Mouse (Mus musculus) CH12.LX (cell line): ENCODE data around the gene Fcnb.

Experiments used
- CTCF ChIP-seq, 2 experiments: IDR thresholded peaks in 1 of 2; conservative IDR thresholded peaks in 1 of 2; 2 replicates each; pipeline ENCODE4 v1.5.1; 2011 to 2012; ENCODE audit warnings: low read depth in 2 of 2, low read length in 2 of 2, improper control_type of control experiment in 1 of 2, inconsistent platforms in 1 of 2, mild to moderate bottlenecking in 1 of 2, moderate library complexity in 1 of 2
- E2F4 ChIP-seq: IDR thresholded peaks from 2 replicates; pipeline ENCODE4 v1.6.1; 2011; ENCODE audit warnings: low read depth, low read length, improper control_type of control experiment; ENCODE audit not compliant: insufficient replicate concordance
- EP300 ChIP-seq: IDR thresholded peaks from 2 replicates; pipeline ENCODE4 v1.6.1; 2011; ENCODE audit warnings: low read length, improper control_type of control experiment
- MAX ChIP-seq: IDR thresholded peaks from 2 replicates; pipeline ENCODE4 v1.6.1; 2011; ENCODE audit warnings: low read length, improper control_type of control experiment
- POLR2A ChIP-seq: IDR thresholded peaks from 2 replicates; pipeline ENCODE4 v1.6.1; 2011; ENCODE audit warnings: low read depth, mild to moderate bottlenecking, improper control_type of control experiment, low read length
- USF2 ChIP-seq: conservative IDR thresholded peaks from 2 replicates; pipeline ENCODE4 v1.6.1; 2011; ENCODE audit warnings: low read depth, low read length, improper control_type of control experiment
- ZMIZ1 ChIP-seq: IDR thresholded peaks from 2 replicates; pipeline ENCODE4 v1.6.1; 2012; ENCODE audit warnings: low read depth, mild to moderate bottlenecking, inconsistent platforms, low read length, improper control_type of control experiment

DNA sequence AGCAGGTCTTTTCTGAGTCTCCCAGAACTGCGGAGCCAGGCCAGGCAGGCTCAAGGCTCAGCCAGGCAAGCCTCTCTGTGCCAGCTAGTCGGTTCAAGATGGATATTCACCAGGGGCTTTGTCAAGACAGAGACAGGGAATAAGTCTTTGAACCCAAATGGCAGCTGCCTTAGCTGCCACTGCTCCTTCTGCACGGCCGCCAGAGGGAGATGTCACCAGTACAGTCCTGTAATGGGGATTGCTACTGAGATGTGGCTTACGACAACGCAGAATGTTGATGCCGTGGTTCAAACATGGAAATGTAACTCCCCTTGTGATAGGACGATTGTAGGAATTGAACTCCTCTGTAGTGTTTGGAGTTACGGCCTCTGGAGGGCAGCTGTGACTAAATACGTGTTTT, 1.4 kb upstream of the Fcnb start:
- TF ChIP-seq MAX (no peak), EP300 (no peak), USF2 (no peak), E2F4 (no peak), CTCF (conservative IDR thresholded peaks at IDR 0.05 in 1 of 2, IDR thresholded peaks at IDR 0.05 in 1 of 2; ENCODE audit: low read depth in 2 of 2, low read length in 2 of 2) (peak in 1 of 2 experiments; percentile 50; a peak in 2 of 4 replicates), ZMIZ1 (no peak), POLR2A (no peak)
